Mouse (Mus musculus) kidney, postnatal 10 days (tissue): ENCODE measurements around the gene Eif4g2.

Source experiments
- DNase-seq: peaks from one replicate; pipeline ENCODE4 v3.0.0; 2021; ENCODE audit warnings: mixed read lengths

The Eif4g2 gene

GRCm38 (mm10) chr7:111082822-111083732 is at the start of gene Eif4g2:
TSS of gene Eif4g2 (minus strand) at chr7:111083030.
- peak; percentile 99 for DNase-seq

- no peak for DNase-seq
Observed at GRCm38 (mm10) chr7:111132596-111132995, 49.8 kb upstream of the Eif4g2 start.

GRCm38 (mm10) chr7:111126636-111127395 is 44.0 kb upstream of the Eif4g2 start:
- DNase-seq, result no peak

DNA sequence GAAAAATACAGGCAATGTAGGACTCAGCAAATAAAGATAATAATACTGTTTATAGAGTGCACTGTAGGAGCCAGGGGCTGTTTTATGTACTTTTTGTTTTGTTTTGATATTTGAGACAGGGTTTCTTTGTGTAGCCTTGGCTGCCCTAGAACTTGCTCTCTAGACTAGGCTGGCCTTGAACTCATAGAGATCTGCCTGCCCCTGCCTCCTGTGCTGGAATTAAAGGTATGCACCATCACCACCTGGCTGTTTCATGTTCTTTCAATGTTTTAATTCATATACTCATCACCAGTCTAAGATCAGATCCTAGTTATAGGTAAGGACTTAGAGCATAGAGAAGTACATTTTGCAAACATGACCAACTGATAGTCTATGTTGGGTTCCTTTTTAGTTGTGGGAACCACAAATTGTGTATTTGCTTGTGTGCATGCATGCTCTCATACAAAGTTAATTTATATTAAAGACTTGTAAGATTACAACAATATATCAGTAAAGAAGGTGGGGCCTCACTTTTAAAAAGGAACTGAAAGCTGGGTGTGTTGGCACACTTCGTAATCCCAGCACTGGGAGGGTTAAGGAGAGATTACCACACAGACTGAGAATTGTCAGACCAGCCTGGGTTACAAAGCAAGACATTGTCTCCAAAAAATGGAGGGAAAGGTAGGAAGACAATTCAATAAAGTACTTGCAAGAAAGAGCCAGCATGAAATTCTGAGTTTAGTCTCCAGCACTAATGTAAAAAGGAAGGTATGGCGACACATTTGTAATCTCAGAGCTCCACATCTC is 41.1 kb upstream of the Eif4g2 start:
- no peak for DNase-seq

DNA sequence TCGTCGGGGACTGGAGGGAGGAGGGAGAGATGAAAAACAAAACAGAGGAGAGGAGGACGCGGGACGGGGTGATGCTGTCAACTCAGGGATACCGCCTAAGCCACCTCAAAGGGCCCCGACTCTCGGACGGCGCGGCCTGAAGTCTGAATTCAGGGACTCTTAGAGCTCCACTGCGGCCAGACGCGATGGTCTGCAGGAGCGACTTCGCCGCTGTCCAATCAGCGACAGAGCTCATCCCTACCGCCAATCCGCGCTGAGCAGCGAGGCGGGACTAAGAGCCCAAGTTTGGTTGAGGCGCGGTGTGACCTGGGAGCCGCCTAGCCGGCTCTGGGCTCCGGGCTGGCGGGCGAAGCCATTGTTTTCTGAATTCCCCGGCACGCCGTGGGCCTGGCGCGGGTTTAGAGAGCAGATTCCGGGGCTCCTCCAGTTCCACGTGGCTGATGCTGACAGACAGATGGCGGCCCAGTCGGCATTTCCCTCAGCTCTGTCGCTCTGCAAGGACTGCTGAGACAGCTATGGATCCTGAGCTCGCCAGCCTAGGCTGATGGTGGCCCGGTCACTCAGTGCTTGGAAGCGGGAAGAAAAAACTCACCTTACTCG is 39.8 kb upstream of the Eif4g2 start:
- DNase-seq, result peak; percentile 98

DNA sequence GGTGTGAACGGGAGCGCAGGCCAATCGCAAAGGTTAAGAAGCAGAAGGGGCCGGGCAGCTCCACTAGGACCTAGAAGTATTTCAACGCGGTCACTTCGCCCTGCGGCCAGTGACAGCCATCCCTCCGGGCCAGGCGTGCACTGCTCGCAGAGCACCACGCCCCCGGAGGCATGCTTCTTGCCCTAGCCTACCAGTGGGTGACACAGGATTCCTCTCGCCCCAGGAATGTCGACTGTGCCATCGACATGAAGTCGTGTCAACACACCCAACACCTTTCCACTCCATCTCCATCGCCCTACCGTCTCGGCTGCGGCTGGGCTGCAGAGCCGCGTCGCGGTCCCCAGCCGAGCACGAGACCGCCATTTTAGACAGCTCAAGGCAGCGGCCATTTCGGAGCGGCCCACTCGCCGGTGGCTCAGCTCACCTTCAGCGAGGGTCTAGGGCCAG is 39.3 kb upstream of the Eif4g2 start:
- peak; percentile 83 for DNase-seq

- peak; percentile 45 for DNase-seq
Observed at GRCm38 (mm10) chr7:111121522-111121921, 38.7 kb upstream of the Eif4g2 start.

DNA sequence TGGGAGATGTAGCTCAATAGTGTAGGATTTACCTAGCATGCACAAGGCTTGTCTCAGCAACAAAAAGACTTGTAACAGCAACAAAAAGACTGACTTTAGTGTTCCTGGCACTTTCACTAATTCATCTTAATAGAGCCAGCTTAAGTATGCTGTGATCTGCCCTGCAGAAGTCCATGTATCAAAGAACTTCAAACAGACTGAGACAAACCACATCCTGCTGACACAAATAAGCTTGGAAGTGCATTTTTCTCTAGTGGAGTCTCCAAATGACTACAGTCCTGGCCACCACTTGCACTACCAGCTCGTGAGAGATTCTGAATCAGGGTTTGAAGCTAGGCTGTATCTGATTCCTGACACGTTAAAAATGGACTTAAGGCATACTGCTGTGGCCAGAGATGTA is 26.7 kb upstream of the Eif4g2 start:
- DNase-seq, result no peak

DNA sequence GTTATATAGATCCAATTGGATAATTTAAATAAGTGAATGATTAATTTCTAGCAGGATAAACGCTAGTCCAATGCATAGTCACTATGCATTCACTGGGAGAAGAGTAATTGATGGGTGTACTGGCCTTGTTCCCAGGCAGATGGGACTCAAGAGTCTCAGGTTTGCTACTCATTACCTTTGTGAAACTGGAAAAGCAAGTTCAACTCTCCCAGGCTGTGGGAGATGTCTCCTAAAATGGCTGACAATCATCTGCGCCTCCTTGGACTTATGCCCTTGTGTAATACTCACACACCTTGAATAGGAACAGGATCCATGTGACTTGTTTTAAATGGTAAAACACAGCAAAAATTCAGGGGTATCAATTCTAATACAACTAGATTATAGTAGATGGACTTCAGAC is 26.3 kb upstream of the Eif4g2 start:
- no peak for DNase-seq

- peak; percentile 48 for DNase-seq
Observed at GRCm38 (mm10) chr7:111098196-111098595, 15.4 kb upstream of the Eif4g2 start.

DNA sequence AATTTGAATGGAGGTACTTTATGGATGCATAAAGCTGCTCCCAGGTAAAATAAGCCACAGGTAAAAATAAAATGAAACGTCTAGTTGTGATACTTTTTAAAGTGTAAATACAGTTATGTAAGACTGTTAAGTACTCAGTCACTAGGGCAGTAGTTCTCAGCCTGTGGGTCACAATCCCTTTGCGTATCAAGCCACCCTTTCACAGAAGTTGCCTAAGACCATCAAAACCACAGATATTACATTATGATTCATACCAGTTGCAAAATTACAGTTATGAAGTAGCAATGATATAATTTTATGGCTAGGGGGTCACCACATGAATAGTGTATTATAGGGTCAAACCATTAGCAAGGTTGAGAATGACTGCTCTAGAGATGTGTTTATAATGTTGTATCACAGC is 12.3 kb upstream of the Eif4g2 start:
- DNase-seq, result no peak

DNA sequence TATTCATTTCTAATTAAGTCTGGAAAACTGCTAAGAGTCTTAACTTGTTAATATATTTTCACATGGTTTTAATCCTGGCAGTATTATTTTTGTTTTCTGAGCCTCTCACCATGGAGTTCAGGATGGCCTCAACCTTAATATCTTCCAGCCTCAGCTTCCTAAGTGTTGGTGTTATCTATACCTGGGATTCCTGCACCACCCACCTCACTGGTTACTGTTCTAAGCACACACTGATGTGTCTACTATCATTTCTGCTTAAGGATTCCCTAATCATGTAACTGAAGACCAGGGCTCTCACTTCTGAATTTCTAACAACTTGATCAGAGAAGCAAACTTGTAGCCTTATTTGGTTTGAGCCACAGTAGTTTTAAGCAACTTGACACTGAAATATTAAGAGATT is 2.3 kb upstream of the Eif4g2 start:
- no peak for DNase-seq

GRCm38 (mm10) chr7:111084443-111084842 is 1.6 kb upstream of the Eif4g2 start:
- DNase-seq, result no peak

GRCm38 (mm10) chr7:111083733-111084120 is 897 bp upstream of the Eif4g2 start:
- no peak for DNase-seq

DNA sequence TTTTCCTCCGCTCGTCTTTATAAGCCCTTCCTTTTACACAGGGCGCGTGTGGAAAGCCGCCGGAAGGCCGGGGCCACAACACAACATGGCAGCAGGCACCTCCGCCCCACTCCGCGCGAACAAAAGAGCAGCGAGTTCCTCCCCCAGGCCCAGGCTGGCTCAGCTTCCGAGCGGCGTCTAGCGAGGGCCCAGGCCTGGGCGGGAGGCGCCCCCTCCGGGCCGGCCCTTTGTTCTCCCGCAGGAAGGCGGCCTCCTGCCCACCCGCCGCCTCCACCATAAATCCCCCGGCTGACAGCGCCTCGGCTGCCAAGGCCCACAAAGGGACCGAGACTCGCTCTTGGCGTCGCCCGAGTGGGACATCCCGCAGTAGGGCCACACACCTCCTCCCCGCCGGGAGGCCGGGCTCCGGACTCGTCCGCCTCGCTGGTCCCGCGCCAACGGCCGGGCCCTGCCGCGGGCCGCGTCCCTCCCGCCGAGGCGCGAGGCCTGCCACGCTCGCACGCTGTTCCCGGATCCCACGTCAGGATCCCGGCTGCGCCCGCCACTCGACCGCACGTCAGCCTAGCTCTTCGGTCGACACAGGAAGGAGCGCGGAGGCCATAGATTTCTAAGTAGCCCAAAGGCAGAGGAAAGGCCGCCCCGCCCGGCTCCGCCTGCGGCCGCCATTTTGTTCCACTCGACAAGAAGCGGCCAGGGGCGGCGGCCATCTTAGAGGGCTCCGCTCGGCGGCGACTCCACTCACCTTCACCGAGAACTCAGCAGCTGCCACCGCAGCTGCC is 598 bp downstream of the Eif4g2 start:
- peak; percentile 93 for DNase-seq

GRCm38 (mm10) chr7:111080876-111081275 is 2.0 kb downstream of the Eif4g2 start:
- no peak for DNase-seq

- no peak for DNase-seq
Observed at GRCm38 (mm10) chr7:111080026-111080425, 2.8 kb downstream of the Eif4g2 start.

- no peak for DNase-seq
Observed at GRCm38 (mm10) chr7:111078271-111078670, 4.6 kb downstream of the Eif4g2 start.

DNA sequence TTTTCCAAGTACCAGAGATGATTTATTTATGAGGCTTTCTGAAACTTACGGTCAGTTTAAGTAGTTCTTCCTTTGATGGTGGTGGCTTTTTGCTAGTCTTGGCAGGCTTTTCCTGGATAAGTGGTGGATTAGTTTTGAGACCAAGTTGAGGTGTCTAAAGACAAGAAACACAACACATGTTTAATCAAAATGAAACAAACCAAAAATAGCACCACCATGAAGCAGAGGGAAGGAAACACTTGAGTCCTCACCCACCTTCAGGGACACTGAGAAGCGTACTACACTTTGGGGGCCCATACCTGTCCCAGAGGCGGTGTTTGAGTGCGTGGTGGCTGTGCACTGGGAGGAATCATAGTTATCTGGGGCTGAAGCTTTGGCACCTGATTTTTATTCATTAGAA is 7.5 kb downstream of the Eif4g2 start:
- no peak for DNase-seq

- no peak for DNase-seq
Observed at GRCm38 (mm10) chr7:111072410-111072809, 10.4 kb downstream of the Eif4g2 start.

DNA sequence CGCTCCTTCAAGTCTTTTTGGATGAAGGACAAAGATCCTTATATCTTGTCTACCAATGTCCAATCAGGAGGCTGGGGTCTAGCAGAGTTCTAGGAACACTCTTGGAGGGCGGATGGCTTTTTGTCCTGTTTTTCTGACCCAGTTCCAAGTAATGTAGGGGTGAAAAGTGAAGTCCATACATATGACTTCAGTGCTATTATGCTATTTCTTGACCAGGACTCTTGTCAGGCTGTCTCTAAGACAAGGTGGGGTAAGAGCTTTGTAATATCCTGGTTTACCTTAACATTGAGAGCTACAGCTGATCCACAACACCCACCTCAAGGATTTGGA is 12.7 kb downstream of the Eif4g2 start:
- DNase-seq, result no peak
